20 mouse cellular contexts compared by ENCODE assay signal in genomic region chr14:26881700-26882099, GRCm38 (mm10). TPM values are rescaled to one million over a fixed set of nuclear protein-coding genes. Genes with fewer than 3 reads are reported as not detected.
"Had no signal": no experiment of that assay in that cellular context is flagged by ENCODE, and none has a peak within 500 bp of the region (broad histone marks: within the 10 kb centered on the region; RNA-seq: fewer than 3 reads in every experiment).

No protein-coding gene starts in this region.

- H3K36me3 ChIP-seq: midbrain, embryonic 10.5 days; midbrain, embryonic 12.5 days; neural tube, embryonic 13.5 days; neural tube, embryonic 15.5 days; stomach, embryonic 15.5 days had no signal

- DNase-seq: lung, adult 18-20 months; lung, embryonic 14.5 days; lung, postnatal 10 days; lung, postnatal 4 days; midbrain, embryonic 14.5 days; right cerebral cortex, postnatal 14 days; thymus, adult 18-20 months; thymus, postnatal 14 days; thymus, postnatal 36 days had no signal

- H3K27me3 ChIP-seq: megakaryocyte, embryonic 14.5 days; midbrain, embryonic 12.5 days; neural tube, embryonic 13.5 days; neural tube, embryonic 15.5 days; stomach, embryonic 15.5 days had no signal

- H3K9ac ChIP-seq: liver, embryonic 14.5 days; lung, embryonic 14.5 days; midbrain, embryonic 12.5 days; neural tube, embryonic 13.5 days; neural tube, embryonic 15.5 days; stomach, embryonic 15.5 days had no signal

- H3K9me3 ChIP-seq: megakaryocyte, embryonic 14.5 days; midbrain, embryonic 10.5 days; midbrain, embryonic 12.5 days; neural tube, embryonic 13.5 days; neural tube, embryonic 15.5 days; stomach, embryonic 15.5 days had no signal

- ATAC-seq: midbrain, embryonic 16.5 days had no signal

- H3K4me1 ChIP-seq: midbrain, embryonic 10.5 days; midbrain, embryonic 12.5 days; neural tube, embryonic 13.5 days; neural tube, embryonic 15.5 days; stomach, embryonic 15.5 days had no signal

- H3K4me2 ChIP-seq: lung, embryonic 14.5 days; midbrain, embryonic 12.5 days; neural tube, embryonic 13.5 days; neural tube, embryonic 15.5 days; stomach, embryonic 15.5 days had no signal

- H3K4me3 ChIP-seq: megakaryocyte, embryonic 14.5 days; midbrain, embryonic 10.5 days; midbrain, embryonic 12.5 days; myocyte; neural tube, embryonic 13.5 days; neural tube, embryonic 15.5 days; stomach, embryonic 15.5 days had no signal

- H3K27ac ChIP-seq: liver, embryonic 14.5 days; midbrain, embryonic 10.5 days; midbrain, embryonic 12.5 days; neural tube, embryonic 13.5 days; neural tube, embryonic 15.5 days; stomach, embryonic 15.5 days had no signal

RNA-seq across cellular contexts. Expression of gene Asb14, which starts 12.7 kb away (rescaled TPM):
- polyA plus RNA-seq: liver, embryonic 14.5 days; lung, embryonic 14.5 days; midbrain, embryonic 10.5 days; midbrain, embryonic 12.5 days; neural tube, embryonic 11.5 days; spleen, adult 2 months had no signal
